Mouse (Mus musculus): ENCODE measurements at regions not wholly inside any gene's neighbourhood (a gene's known extent, or its start where the extent isn't known, plus 50 kb on each side); places are given as distances from the start of the nearest gene placed in this dataset.

GRCm38 (mm10) chr13:97453090-97453430 lies 212.2 kb downstream of the Enc1 start:
- no peak for DNase-seq (ENCODE audit: low spot score in 2 of 2)

DNA sequence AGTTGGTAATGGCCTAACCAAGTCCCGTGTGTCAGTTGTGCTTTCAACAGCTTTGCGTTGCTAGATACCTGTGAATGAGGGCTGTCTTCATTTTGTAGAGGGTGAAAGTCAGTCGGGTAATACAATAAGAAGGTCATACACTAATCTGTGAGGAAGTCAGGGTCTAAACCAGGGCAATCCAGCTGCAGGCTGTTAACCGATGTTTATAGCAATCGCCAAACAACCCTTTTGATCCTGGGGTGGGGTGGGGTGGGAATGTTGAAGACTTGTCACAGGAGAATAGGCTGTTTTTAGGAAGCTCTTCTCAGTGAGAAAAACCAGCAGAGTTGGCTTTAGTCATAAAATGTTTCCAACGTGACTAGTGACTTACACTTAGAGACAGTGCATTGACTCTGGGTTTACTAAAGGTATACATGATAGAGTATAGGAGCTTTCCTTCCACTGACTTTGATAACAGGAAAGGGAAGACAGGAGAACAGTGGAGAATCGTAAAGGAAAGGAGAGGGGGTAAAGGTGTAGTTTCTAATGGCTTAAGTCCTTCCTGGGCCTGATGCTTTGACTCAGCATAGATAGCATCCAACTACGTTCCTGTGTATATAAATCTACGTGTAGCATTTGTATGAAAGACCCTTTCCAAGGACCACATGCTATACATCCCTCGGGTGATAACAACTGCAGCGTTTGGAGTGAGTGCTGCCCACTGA lies 211.6 kb downstream of the Enc1 start:
- no peak for DNase-seq (ENCODE audit: low spot score in 2 of 2)

- DNase-seq (ENCODE audit: low spot score in 2 of 2) = no peak
Measured at GRCm38 (mm10) chr13:97451276-97451675, 210.4 kb downstream of the Enc1 start.

GRCm38 (mm10) chr13:97448123-97448522 lies 207.2 kb downstream of the Enc1 start:
- no peak for DNase-seq (ENCODE audit: low spot score in 2 of 2)

GRCm38 (mm10) chr13:97443731-97444428 lies 203.0 kb downstream of the Enc1 start:
- DNase-seq (ENCODE audit: low spot score in 2 of 2) = no peak

DNA sequence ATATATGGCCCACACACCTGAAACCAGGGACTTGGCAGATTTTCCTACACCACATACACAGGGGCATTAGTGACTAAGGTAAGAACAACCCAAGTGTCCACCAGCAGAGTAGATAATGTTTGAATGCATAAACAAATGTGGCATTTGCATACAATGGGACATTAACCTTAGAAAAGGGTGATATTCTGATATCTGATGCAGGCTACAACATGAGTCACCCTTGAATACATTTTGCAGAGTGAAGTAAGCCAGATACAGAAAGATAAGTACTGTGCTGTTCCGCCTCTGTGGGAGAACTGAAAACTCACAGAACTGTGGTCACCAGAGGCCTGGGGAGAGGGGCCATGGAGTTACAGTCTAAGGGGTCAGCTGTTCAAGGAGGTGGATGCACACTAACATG lies 201.9 kb downstream of the Enc1 start:
- no peak for DNase-seq (ENCODE audit: low spot score in 2 of 2)

- no peak for DNase-seq (ENCODE audit: low spot score in 2 of 2)
Measured at GRCm38 (mm10) chr13:97442283-97442682, 201.4 kb downstream of the Enc1 start.

DNA sequence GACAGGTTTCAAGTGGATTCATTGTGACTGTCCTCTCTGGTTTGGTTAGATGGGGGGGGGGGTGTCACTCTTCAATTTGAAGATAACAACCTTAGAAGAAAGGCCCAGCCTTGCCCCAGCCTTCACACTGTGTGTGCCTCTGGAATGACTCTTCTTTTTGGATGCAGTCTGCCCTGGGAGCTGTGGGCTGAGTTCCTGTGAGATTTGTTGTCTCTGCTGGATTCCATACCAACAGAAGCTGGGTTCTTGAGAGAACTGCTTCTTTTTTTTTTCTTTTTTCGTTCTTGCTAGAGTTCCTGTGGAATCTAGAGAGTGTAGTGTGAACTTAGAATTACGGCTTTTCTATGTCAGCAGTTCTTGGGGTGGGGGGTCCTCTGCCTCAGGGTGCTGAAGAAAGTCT lies 200.9 kb downstream of the Enc1 start:
- DNase-seq (ENCODE audit: low spot score in 2 of 2) = no peak

DNA sequence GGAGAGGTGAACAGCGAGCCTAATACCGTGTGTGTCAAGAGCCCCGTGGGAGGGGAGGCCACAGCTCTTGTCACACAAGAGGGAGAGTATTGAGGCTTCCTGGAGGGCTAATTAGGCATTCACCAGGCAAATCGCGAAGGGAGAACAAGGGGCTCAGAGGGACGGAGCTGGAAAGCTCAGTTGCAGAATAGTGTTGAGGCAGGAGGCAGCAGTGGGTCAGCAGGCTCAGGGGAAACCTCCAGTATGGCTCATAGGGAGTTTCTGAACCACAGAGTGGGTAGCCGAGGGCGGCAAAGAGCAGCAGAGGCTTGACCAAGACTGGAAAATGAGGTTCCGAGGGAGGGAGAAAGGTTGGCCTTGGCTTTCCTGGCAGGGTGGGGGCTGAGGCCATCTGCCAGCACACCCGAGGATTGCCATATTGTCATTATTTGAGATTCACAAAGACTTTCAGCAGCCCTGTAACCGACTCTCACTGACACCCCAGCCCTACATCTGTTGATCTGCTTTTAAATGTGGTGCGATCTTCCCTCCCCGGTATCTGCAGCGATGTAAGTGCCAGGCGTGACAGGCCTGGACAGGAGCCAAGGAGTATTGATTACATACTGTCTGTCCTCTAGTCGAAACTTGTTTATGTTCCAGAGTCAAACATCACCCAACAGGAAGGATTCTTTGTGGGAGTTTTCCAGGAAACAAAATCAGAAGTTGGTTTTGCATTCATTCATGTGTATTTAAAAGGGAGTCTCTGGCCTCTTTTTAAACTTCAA lies 198.5 kb downstream of the Enc1 start:
- DNase-seq (ENCODE audit: low spot score in 2 of 2) = peak in 1 of 2 experiments; percentile 19

DNA sequence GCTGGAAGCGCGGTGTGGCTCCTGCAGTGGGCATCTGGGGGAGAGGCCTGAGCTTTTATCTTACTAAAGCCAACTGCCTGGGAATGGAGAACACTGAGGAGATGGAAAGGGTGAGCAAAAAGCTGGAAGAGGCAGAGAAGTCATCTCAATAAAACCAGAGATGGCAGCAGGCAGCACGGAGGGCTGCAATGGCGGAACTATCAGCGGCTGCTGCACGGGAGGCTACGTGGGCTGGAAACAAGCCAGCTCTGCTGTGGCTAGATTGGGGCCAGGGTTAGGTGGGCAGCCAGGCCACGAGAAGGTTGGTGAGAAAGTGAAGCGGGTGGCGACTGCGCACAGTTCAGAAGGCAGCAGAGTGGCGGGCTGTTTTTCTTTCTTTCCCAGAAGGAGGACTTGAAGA lies 197.8 kb downstream of the Enc1 start:
- no peak for DNase-seq (ENCODE audit: low spot score in 2 of 2)

DNA sequence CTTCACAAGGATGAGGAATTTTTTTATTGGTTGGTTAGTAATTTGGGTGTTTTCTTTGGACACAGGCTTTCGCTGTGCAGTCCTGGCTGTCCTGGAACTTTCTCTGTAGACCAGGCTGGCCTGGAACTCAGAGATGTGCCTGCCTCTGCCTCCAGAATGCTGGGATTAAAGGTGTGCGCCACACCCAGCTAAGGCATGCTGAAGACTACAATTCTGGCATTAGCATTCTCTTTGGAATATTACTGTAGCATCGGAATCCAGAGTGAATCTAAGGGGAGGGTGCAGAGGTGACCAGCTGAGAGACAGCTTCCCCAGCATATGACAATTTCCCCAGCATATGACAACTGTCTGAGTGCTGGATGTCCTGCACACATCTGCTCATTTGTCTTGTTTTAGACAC lies 197.4 kb downstream of the Enc1 start:
- no peak for DNase-seq (ENCODE audit: low spot score in 2 of 2)

DNA sequence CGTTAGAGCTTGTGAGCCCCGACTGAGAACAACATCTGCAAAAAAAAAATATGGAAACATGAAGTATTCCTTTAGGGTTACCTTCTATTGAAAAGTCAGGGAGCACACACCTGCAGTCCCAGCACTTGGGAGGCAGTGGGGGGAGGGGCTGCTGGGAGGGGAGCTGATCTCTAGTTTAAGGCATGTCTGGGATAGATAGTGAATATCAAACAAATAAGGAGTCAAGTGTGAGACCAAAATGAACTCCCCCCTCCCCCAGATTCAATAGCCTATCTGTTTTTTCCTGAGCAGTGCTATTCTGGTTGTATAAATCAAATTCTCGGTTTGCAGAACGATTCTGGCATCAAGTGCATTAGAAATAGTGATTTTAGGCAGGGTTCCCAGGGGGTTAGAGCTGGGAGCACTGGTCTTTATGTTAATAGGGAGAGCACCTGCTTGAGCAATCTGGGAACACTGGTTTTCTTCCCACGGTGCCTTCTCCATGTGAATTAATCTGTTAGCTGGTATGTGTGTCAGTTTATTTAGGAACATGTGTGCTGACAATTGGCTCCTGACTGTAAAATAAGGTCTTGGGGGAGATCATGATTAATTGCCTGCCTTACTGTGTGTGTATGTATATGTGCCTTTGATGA lies 195.9 kb downstream of the Enc1 start:
- no peak for DNase-seq (ENCODE audit: low spot score in 2 of 2)

GRCm38 (mm10) chr13:97435865-97436718 lies 195.2 kb downstream of the Enc1 start:
- peak; percentile 44 to 54 for DNase-seq (ENCODE audit: low spot score in 2 of 2)

DNA sequence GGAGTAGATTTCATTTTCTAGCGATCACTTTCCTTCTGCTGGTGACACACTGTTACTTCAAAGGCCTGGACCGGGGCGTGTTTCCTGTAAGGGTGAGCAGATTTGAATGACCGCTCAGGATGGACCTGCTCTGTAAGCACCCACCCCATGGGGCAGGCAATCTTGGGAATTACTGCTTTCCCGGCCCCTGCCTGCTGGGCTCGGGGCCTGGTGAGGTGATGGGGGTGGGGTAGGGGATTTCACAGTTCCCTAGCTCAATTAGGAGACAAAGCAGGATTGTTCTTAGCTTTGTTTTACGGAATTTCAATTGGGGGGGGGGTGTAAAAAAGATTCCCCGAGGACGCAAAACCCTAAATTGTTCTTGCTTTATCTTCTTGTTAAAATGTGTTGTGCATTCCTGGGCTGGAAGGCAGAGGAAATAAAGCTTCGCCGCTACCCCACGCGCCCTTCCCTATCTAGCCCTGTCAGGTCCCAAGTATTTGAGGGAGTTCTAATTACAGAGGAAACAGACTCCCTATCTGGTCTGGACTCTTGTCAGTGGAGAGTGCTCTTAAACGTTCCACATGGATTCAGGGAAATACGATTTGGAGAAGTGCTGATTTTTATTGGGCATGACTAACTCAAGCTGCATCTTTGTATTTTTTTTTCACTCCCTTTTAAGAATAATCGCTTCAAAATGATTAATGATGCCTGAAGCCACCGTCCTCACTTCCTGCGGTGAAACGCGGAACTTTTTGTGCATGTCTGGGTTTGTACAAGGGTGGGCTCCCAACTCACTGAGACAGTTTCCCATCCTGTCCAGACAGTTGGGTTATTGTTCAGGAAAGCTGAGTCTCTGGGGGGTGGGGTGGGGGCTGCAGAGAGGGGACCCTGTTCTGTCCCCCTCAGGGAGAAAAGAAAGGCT lies 194.3 kb downstream of the Enc1 start:
- no peak for DNase-seq (ENCODE audit: low spot score in 2 of 2)

DNA sequence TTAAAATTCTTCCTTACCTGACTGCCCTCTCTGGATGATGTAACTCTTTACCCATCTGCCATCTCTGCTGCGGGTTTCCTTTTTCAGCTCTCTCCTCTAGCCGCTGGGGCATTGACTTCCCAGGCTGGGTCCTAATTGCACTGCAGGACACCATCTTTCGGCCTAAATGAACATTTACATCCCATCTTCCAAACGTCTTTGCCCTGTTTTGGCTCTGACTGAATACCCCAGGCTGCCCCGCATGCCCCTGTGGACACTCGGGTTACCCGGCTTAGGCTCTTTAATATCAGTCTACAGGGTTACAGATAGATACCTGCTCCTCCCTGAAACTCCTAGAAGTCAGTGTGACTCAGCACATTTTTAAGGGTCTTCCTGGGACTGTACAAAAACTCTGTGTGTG lies 193.3 kb downstream of the Enc1 start:
- no peak for DNase-seq (ENCODE audit: low spot score in 2 of 2)

DNA sequence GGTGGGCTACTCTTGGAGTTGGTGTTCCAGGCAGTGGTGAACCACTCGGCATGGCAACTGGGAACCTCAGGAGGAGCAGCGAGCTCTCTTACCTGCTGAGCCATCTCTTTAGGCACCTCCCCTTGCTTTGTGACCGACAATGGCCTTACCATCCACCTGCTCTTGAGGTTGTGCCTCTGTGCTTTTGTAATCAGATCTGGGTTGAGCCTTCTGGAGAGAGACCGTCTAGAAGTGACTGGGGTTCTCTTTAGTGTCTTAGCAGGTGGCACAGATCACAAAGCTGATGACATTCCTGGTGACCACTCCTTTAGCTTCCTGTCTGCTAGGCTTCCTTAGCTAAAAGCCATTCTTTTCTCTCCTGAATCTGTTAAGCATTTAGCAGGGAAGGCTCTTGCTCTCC lies 191.7 kb downstream of the Enc1 start:
- no peak for DNase-seq (ENCODE audit: low spot score in 2 of 2)

- DNase-seq (ENCODE audit: low spot score in 2 of 2) = no peak
Measured at GRCm38 (mm10) chr13:97430885-97431284, 190.0 kb downstream of the Enc1 start.

DNA sequence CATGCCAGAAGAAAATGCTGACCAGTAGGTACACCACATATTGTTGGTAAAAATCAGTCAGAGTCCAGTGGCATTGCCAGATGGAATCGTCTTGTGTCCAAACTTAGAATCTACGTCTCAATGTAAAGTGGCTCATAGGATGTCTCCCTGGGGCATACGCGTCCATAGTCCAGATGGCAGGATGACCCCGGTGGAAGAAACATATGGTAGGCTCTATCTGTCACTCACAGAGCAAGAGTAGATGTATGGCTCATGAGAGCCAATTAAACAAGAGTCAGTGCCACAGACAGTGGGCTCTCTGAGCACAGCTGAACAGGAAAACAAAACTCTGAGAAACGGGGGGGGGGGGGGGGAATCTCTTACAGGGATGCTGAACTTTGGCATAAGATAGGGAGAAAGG lies 187.3 kb downstream of the Enc1 start:
- DNase-seq (ENCODE audit: low spot score in 2 of 2) = no peak

GRCm38 (mm10) chr13:97427537-97427936 lies 186.6 kb downstream of the Enc1 start:
- no peak for DNase-seq (ENCODE audit: low spot score in 2 of 2)

- DNase-seq (ENCODE audit: low spot score in 2 of 2) = no peak
Measured at GRCm38 (mm10) chr13:97425731-97426130, 184.8 kb downstream of the Enc1 start.

All from frontal cortex, postnatal 10 days (tissue).